Mouse (Mus musculus) CH12.LX (cell line): Measurements from ENCODE around the gene Ap1g2. TPM values are rescaled to one million over a fixed set of nuclear protein-coding genes. Genes with fewer than 3 reads are reported as not detected.

Experiments used
- DNase-seq: peaks from one replicate; pipeline ENCODE4 v3.0.0-alpha.2; 2013; ENCODE audit errors: extremely low read depth
- H3K27ac ChIP-seq: 2 replicates; pipeline ENCODE4 v1.5.1; 2012; ENCODE audit warnings: low read depth, mild to moderate bottlenecking, control low read depth, moderate library complexity; ENCODE audit not compliant: insufficient read depth
- H3K27me3 ChIP-seq: replicated peaks from 2 replicates; pipeline ENCODE3; 2012; ENCODE audit warnings: inconsistent platforms
- H3K36me3 ChIP-seq, 2 experiments: replicated peaks in 1 of 2; 2 replicates each; pipeline versions ENCODE3 to v1.6.1; 2012; ENCODE audit warnings: inconsistent platforms in 1 of 2, low read length in 1 of 2, mild to moderate bottlenecking in 1 of 2, mixed read lengths in 1 of 2, moderate library complexity in 1 of 2; ENCODE audit not compliant: control insufficient read depth in 1 of 2, insufficient read depth in 1 of 2
- H3K4me1 ChIP-seq, 2 experiments: 2 replicates each; pipeline ENCODE4 v1.6.1; 2012; ENCODE audit warnings: inconsistent platforms in 1 of 2, moderate library complexity in 1 of 2; ENCODE audit not compliant: insufficient read depth in 2 of 2, control insufficient read depth in 1 of 2
- H3K4me2 ChIP-seq: 2 replicates; pipeline ENCODE4 v1.6.1; 2012; ENCODE audit warnings: low read depth, mild to moderate bottlenecking, control low read depth; ENCODE audit not compliant: poor library complexity, insufficient read depth, severe bottlenecking
- H3K4me3 ChIP-seq, 3 experiments: fragments of 150-350 bp in 1 of 3; sonication (generic) in 1 of 3; replicated peaks in 1 of 3; 2 replicates each; pipeline versions ENCODE3 to v1.5.1; 2011 to 2012; ENCODE audit warnings: low read depth in 2 of 3, low read length in 2 of 3, mild to moderate bottlenecking in 2 of 3, moderate library complexity in 2 of 3, control low read depth in 1 of 3, improper control_type of control experiment in 1 of 3, inconsistent platforms in 1 of 3, mixed read lengths in 1 of 3; ENCODE audit not compliant: poor library complexity in 1 of 3
- H3K79me2 ChIP-seq: replicated peaks from 2 replicates; pipeline ENCODE4 v1.6.1; 2012; ENCODE audit warnings: mild to moderate bottlenecking, moderate library complexity; ENCODE audit not compliant: control insufficient read depth, poor library complexity, insufficient read depth, severe bottlenecking; ENCODE audit errors: extremely low read depth
- H3K9ac ChIP-seq: 2 replicates; pipeline ENCODE4 v1.6.1; 2012; ENCODE audit warnings: low read depth, mild to moderate bottlenecking, control low read depth, moderate library complexity; ENCODE audit not compliant: insufficient read depth
- H3K9me3 ChIP-seq: replicated peaks from 2 replicates; pipeline ENCODE3; 2012; ENCODE audit warnings: low read length, inconsistent platforms, mixed read lengths
- CTCF ChIP-seq, 2 experiments: IDR thresholded peaks in 1 of 2; conservative IDR thresholded peaks in 1 of 2; 2 replicates each; pipeline ENCODE4 v1.5.1; 2011 to 2012; ENCODE audit warnings: low read depth in 2 of 2, low read length in 2 of 2, improper control_type of control experiment in 1 of 2, inconsistent platforms in 1 of 2, mild to moderate bottlenecking in 1 of 2, moderate library complexity in 1 of 2
- E2F4 ChIP-seq: IDR thresholded peaks from 2 replicates; pipeline ENCODE4 v1.6.1; 2011; ENCODE audit warnings: low read depth, low read length, improper control_type of control experiment; ENCODE audit not compliant: insufficient replicate concordance
- ETS1 ChIP-seq: conservative IDR thresholded peaks from 2 replicates; pipeline ENCODE4 v1.6.1; 2012; ENCODE audit warnings: low read depth, mild to moderate bottlenecking, inconsistent platforms, low read length, improper control_type of control experiment, moderate library complexity
- MAX ChIP-seq: IDR thresholded peaks from 2 replicates; pipeline ENCODE4 v1.6.1; 2011; ENCODE audit warnings: low read length, improper control_type of control experiment
- MEF2A ChIP-seq: IDR thresholded peaks from 2 replicates; pipeline ENCODE4 v1.6.1; 2014; ENCODE audit warnings: low read depth, mild to moderate bottlenecking, inconsistent platforms, low read length, improper control_type of control experiment, borderline replicate concordance
- MYC ChIP-seq: IDR thresholded peaks from 2 replicates; pipeline ENCODE4 v1.6.1; 2011; ENCODE audit warnings: low read depth, mild to moderate bottlenecking, improper control_type of control experiment, low read length
- PAX5 ChIP-seq: IDR thresholded peaks from 2 replicates; pipeline ENCODE4 v1.6.1; 2012; ENCODE audit warnings: low read length, inconsistent platforms, mixed read lengths
- POLR2A ChIP-seq: IDR thresholded peaks from 2 replicates; pipeline ENCODE4 v1.6.1; 2011; ENCODE audit warnings: low read depth, mild to moderate bottlenecking, improper control_type of control experiment, low read length
- RAD21 ChIP-seq: IDR thresholded peaks from 2 replicates; pipeline ENCODE4 v1.6.1; 2011; ENCODE audit warnings: low read depth, mild to moderate bottlenecking, low read length, improper control_type of control experiment, moderate library complexity
- SIN3A ChIP-seq: IDR thresholded peaks from 2 replicates; pipeline ENCODE4 v1.6.1; 2012; ENCODE audit warnings: low read length, improper control_type of control experiment, inconsistent platforms
- SMC3 ChIP-seq: IDR thresholded peaks from 2 replicates; pipeline ENCODE4 v1.6.1; 2011; ENCODE audit warnings: low read depth, low read length, improper control_type of control experiment
- TBP ChIP-seq: conservative IDR thresholded peaks from 2 replicates; pipeline ENCODE4 v1.6.1; 2011; ENCODE audit warnings: low read depth, low read length, improper control_type of control experiment
- USF2 ChIP-seq: conservative IDR thresholded peaks from 2 replicates; pipeline ENCODE4 v1.6.1; 2011; ENCODE audit warnings: low read depth, low read length, improper control_type of control experiment
- ZC3H11A ChIP-seq: IDR thresholded peaks from 2 replicates; pipeline ENCODE4 v1.6.1; 2012; ENCODE audit warnings: low read depth, mild to moderate bottlenecking, inconsistent platforms, low read length, improper control_type of control experiment
- ZKSCAN1 ChIP-seq: IDR thresholded peaks from 2 replicates; pipeline ENCODE4 v1.6.1; 2012; ENCODE audit warnings: low read depth, inconsistent platforms, low read length, improper control_type of control experiment, borderline replicate concordance
- ZNF384 ChIP-seq: IDR thresholded peaks from 2 replicates; pipeline ENCODE4 v1.6.1; 2012; ENCODE audit warnings: low read depth, low read length, improper control_type of control experiment, inconsistent platforms
- dilution Hi-C: fragments of 300-500 bp; cut with MboI; formaldehyde crosslinking; loops from 2 replicates; pipeline ENCODE4 v1.14.3; 2020; ENCODE audit warnings: low sequenced_read_pairs; ENCODE audit not compliant: extremely low pct_unique_long_range_greater_than_20kb, extremely low pct_ligation_motif_present
- in situ Hi-C: fragments of 300-500 bp; cut with MboI; formaldehyde crosslinking; loops from 3 replicates; pipeline ENCODE4 v1.14.3; 2019; ENCODE audit warnings: low sequenced_read_pairs, low pct_ligation_motif_present, low pct_unique_long_range_greater_than_20kb, mixed read lengths
- polyA plus RNA-seq: library from polyadenylated mRNA; unstranded; fragments of >175 nt; gene quantifications from 2 replicates; pipeline ENCODE4 v1.2.1, GENCODE M21; 2012; ENCODE audit warnings: low read depth; ENCODE audit not compliant: insufficient read length
- total RNA-seq, 2 experiments: library from RNA; depleted of rRNA; stranded (reverse); fragments of 300-350 nt in 1 of 2; fragments of >200 nt in 1 of 2; gene quantifications; 2 replicates each; pipeline ENCODE4 v1.2.3; 2012 to 2014

Ap1g2 gene
- total and polyA plus RNA-seq, 3 experiments: 18.3 to 64.8 (median 28.5) TPM

- Histone ChIP-seq H3K27me3 (peaks cover 26% of the 10 kb centered on the region), H3K9me3 (peaks cover 2% of the 10 kb centered on the region), H3K9ac (no peak overlapping the region), H3K36me3 (no peaks in the 10 kb centered on the region), H3K4me3 (no peak overlapping the region), H3K4me1 (peaks cover 0 to 2% of the 10 kb centered on the region in 2 experiments; a peak in 1 of 4 replicates), H3K27ac (no peak overlapping the region)
- no peak for DNase-seq
- in situ Hi-C loops (loop anchor here (10.0 kb wide), 1 partner anchor 101 kb away; no protein-coding TSS in a partner anchor), dilution Hi-C loops (no loop called here)
- no peak for TF ChIP-seq POLR2A
- no peak for TF ChIP-seq ETS1
- no peak for TF ChIP-seq SMC3
- no peak for TF ChIP-seq MEF2A
- no peak for TF ChIP-seq ZNF384
- TF ChIP-seq CTCF (conservative IDR thresholded peaks at IDR 0.05 in 1 of 2, IDR thresholded peaks at IDR 0.05 in 1 of 2; ENCODE audit: low read depth in 2 of 2, low read length in 2 of 2): no peak
- TF ChIP-seq, all 38 proteins: peak for 0
- H3K4me2 ChIP-seq: no peak overlapping the region
- H3K79me2 ChIP-seq: no peaks in the 10 kb centered on the region
Observed at GRCm38 (mm10) chr14:55113351-55113974, 7.1 kb upstream of the Ap1g2 start.

- peaks cover 2% of the 10 kb centered on the region for H3K9me3 ChIP-seq
- H3K9ac ChIP-seq: no peak overlapping the region
- DNase-seq: no peak
- H3K79me2 ChIP-seq: no peaks in the 10 kb centered on the region
- no peaks in the 10 kb centered on the region for H3K36me3 ChIP-seq
- dilution Hi-C loops: no loop called here
- H3K4me3 ChIP-seq: no peak overlapping the region
- TF ChIP-seq TBP (no peak), ZNF384 (no peak), RAD21 (no peak), POLR2A (no peak), MAX (no peak), E2F4 (no peak), PAX5 (no peak), USF2 (no peak), ZC3H11A (no peak), ZKSCAN1 (no peak), SIN3A (no peak), CTCF (conservative IDR thresholded peaks at IDR 0.05 in 1 of 2, IDR thresholded peaks at IDR 0.05 in 1 of 2; ENCODE audit: low read depth in 2 of 2, low read length in 2 of 2) (no peak), MYC (no peak)
- H3K27me3 ChIP-seq: peaks cover 15% of the 10 kb centered on the region
- H3K27ac ChIP-seq: no peak overlapping the region
- in situ Hi-C loops: loop anchor here (10.0 kb wide), 1 partner anchor 103 kb away; no protein-coding TSS in a partner anchor
- no peak overlapping the region for H3K4me2 ChIP-seq
- peaks cover 3 to 19% of the 10 kb centered on the region in 2 experiments; a peak in 3 of 4 replicates for H3K4me1 ChIP-seq
Observed at GRCm38 (mm10) chr14:55111720-55112119, 5.3 kb upstream of the Ap1g2 start.
